Mouse (Mus musculus) testis, adult 2 months (tissue): ENCODE measurements around the gene Pde6b. TPM values are rescaled to one million over a fixed set of nuclear protein-coding genes. Genes with fewer than 3 reads are reported as not detected.
A peak's percentile ranks its signal among the peaks of the same experiment; 100 is the strongest.

Experiments
- H3K27ac ChIP-seq: fragments of 200-500 bp; 2 replicates; pipeline ENCODE4 v1.5.1; 2012; ENCODE audit warnings: low read depth, low read length; ENCODE audit not compliant: control insufficient read depth, insufficient read depth
- H3K27me3 ChIP-seq: fragments of 200-500 bp; 2 replicates; pipeline ENCODE4 v1.6.1; 2012; ENCODE audit warnings: mild to moderate bottlenecking, low read length, moderate library complexity; ENCODE audit not compliant: control insufficient read depth, insufficient read depth
- H3K36me3 ChIP-seq: fragments of 200-500 bp; 2 replicates; pipeline ENCODE4 v1.6.1; 2012; ENCODE audit warnings: mild to moderate bottlenecking, low read length; ENCODE audit not compliant: control insufficient read depth, insufficient read depth
- H3K4me1 ChIP-seq: fragments of 200-500 bp; 2 replicates; pipeline ENCODE4 v1.6.1; 2012; ENCODE audit warnings: low read length; ENCODE audit not compliant: control insufficient read depth, insufficient read depth
- H3K4me3 ChIP-seq: fragments of 200-500 bp; 2 replicates; pipeline ENCODE4 v1.5.1; 2012; ENCODE audit warnings: low read depth, mild to moderate bottlenecking, low read length, moderate library complexity, mixed read lengths; ENCODE audit not compliant: control insufficient read depth
- CTCF ChIP-seq: fragments of 200-500 bp; IDR thresholded peaks from 2 replicates; pipeline ENCODE4 v1.5.1; 2012; ENCODE audit warnings: low read depth, mild to moderate bottlenecking, inconsistent platforms, low read length, moderate library complexity; ENCODE audit not compliant: control insufficient read depth, insufficient read depth, insufficient replicate concordance
- POLR2A ChIP-seq: fragments of 200-500 bp; IDR thresholded peaks from 2 replicates; pipeline ENCODE4 v1.6.1; 2012; ENCODE audit warnings: low read depth, mild to moderate bottlenecking, inconsistent platforms, low read length, moderate library complexity; ENCODE audit not compliant: control insufficient read depth
- polyA plus RNA-seq: library from polyadenylated mRNA; depleted of rRNA; stranded (reverse); fragments of >200 nt; gene quantifications from 2 replicates; pipeline ENCODE4 v1.2.3, GENCODE M21; 2012

Pde6b gene
- polyA plus RNA-seq, 1 experiment = 0.02 TPM

- Histone ChIP-seq H3K4me1 (peaks cover 2% of the 10 kb centered on the region; the same call in 1 of the 2 replicates), H3K36me3 (no peaks in the 10 kb centered on the region), H3K27me3 (no peaks in the 10 kb centered on the region), H3K27ac (no peak overlapping the region), H3K4me3 (no peak overlapping the region)
- TF ChIP-seq CTCF = no peak
Measured at GRCm38 (mm10) chr5:108451611-108452010, 63.4 kb downstream of the Pde6b start.

- Histone ChIP-seq H3K27me3 (no peaks in the 10 kb centered on the region), H3K4me3 (no peak overlapping the region), H3K36me3 (no peaks in the 10 kb centered on the region), H3K4me1 (peaks cover 2% of the 10 kb centered on the region; the same call in 1 of the 2 replicates), H3K27ac (no peak overlapping the region)
- no peak for TF ChIP-seq POLR2A
- no peak for TF ChIP-seq CTCF
Measured at GRCm38 (mm10) chr5:108452422-108452821, 64.2 kb downstream of the Pde6b start.

GRCm38 (mm10) chr5:108454094-108454493, 65.9 kb downstream of the Pde6b start:
- no peak for TF ChIP-seq POLR2A
- no peak for TF ChIP-seq CTCF

GRCm38 (mm10) chr5:108458706-108459105, 70.5 kb downstream of the Pde6b start:
- Histone ChIP-seq H3K27me3 (no peaks in the 10 kb centered on the region), H3K27ac (no peak overlapping the region), H3K4me3 (no peak overlapping the region), H3K36me3 (no peaks in the 10 kb centered on the region), H3K4me1 (peaks cover 16% of the 10 kb centered on the region)
- TF ChIP-seq CTCF (no peak), POLR2A (no peak)

More at GRCm38 (mm10) chr5:108454094-108454493, 65.9 kb downstream of the Pde6b start:
- Histone ChIP-seq H3K4me1 (no peaks in the 10 kb centered on the region; the same call in 1 of the 2 replicates), H3K27ac (no peak overlapping the region), H3K4me3 (no peak overlapping the region), H3K36me3 (no peaks in the 10 kb centered on the region), H3K27me3 (no peaks in the 10 kb centered on the region)

GRCm38 (mm10) chr5:108460461-108460860, 72.3 kb downstream of the Pde6b start:
- Histone ChIP-seq H3K27me3 (no peaks in the 10 kb centered on the region), H3K4me3 (peak overlapping the region; percentile 80), H3K27ac (peak overlapping the region; percentile 37; the same call in 1 of the 2 replicates), H3K4me1 (peaks cover 16% of the 10 kb centered on the region), H3K36me3 (no peaks in the 10 kb centered on the region)
- TF ChIP-seq POLR2A (no peak), CTCF (no peak)

- Histone ChIP-seq H3K36me3 (no peaks in the 10 kb centered on the region), H3K4me3 (peak within 1 kb of the TSS; percentile 80), H3K27ac (peak within 1 kb of the TSS; percentile 37), H3K27me3 (no peaks in the 10 kb centered on the region), H3K4me1 (peaks cover 16% of the 10 kb centered on the region)
- TF ChIP-seq POLR2A = peak; percentile 70
- no peak for TF ChIP-seq CTCF
Measured at GRCm38 (mm10) chr5:108461082-108462065, 73.2 kb downstream of the Pde6b start, which contains the start of gene Pcgf3. Pcgf3 (plus strand) TSS chr5:108461232.

- Histone ChIP-seq H3K27me3 (no peaks in the 10 kb centered on the region), H3K4me1 (peaks cover 16% of the 10 kb centered on the region), H3K27ac (0 out of 2 replicates have a peak overlapping the region, but pooled peaks have one; percentile 10), H3K36me3 (no peaks in the 10 kb centered on the region), H3K4me3 (no peak overlapping the region)
- TF ChIP-seq POLR2A (no peak), CTCF (no peak)
Measured at GRCm38 (mm10) chr5:108462446-108462845, 74.3 kb downstream of the Pde6b start.
